Mouse (Mus musculus) testis, adult 2 months (tissue): ENCODE results near the gene Ppfibp1.

ENCODE experiments used
- CTCF ChIP-seq: fragments of 200-500 bp; IDR thresholded peaks from 2 replicates; pipeline ENCODE4 v1.5.1; 2012; ENCODE audit warnings: low read depth, mild to moderate bottlenecking, inconsistent platforms, low read length, moderate library complexity; ENCODE audit not compliant: control insufficient read depth, insufficient read depth, insufficient replicate concordance
- POLR2A ChIP-seq: fragments of 200-500 bp; IDR thresholded peaks from 2 replicates; pipeline ENCODE4 v1.6.1; 2012; ENCODE audit warnings: low read depth, mild to moderate bottlenecking, inconsistent platforms, low read length, moderate library complexity; ENCODE audit not compliant: control insufficient read depth

GRCm38 (mm10) chr6:146976446-146976845 lies 88.2 kb downstream of the Ppfibp1 start:
- TF ChIP-seq POLR2A (no peak), CTCF (no peak)
